Mouse (Mus musculus) neural tube, embryonic 14.5 days (tissue): ENCODE measurements around the gene Prrt1. TPM values are rescaled to one million over a fixed set of nuclear protein-coding genes. Genes with fewer than 3 reads are reported as not detected.
A peak's percentile ranks its signal among the peaks of the same experiment; 100 is the strongest.

ENCODE experiments used
- ATAC-seq: fragments of 200-750 bp; cut with Nextera tagmentation; 2 replicates; pipeline ENCODE4 v1.8.0; 2017; ENCODE audit warnings: low read depth, mild to moderate bottlenecking, moderate TSS enrichment, moderate library complexity
- H3K27ac ChIP-seq: fragments of 300-500 bp; sonication (generic); 2 replicates; pipeline ENCODE4 v1.5.1; 2014; ENCODE audit warnings: low read depth, mild to moderate bottlenecking, control low read depth, low read length, moderate library complexity, mixed read lengths
- H3K27me3 ChIP-seq: fragments of 300-500 bp; sonication (generic); 2 replicates; pipeline ENCODE4 v1.6.1; 2014; ENCODE audit warnings: low read length; ENCODE audit not compliant: control insufficient read depth, insufficient read depth
- H3K36me3 ChIP-seq: fragments of 300-500 bp; sonication (generic); 2 replicates; pipeline ENCODE4 v1.6.1; 2014; ENCODE audit warnings: low read length, mixed read lengths; ENCODE audit not compliant: control insufficient read depth, insufficient read depth
- H3K4me1 ChIP-seq: fragments of 300-500 bp; sonication (generic); 2 replicates; pipeline ENCODE4 v1.6.1; 2014; ENCODE audit warnings: low read length; ENCODE audit not compliant: control insufficient read depth, insufficient read depth
- H3K4me2 ChIP-seq: fragments of 300-500 bp; sonication (generic); 2 replicates; pipeline ENCODE4 v1.6.1; 2014; ENCODE audit warnings: mild to moderate bottlenecking, low read depth, low read length, control low read depth
- H3K4me3 ChIP-seq: fragments of 300-500 bp; sonication (generic); 2 replicates; pipeline ENCODE4 v1.5.1; 2014; ENCODE audit warnings: low read depth, low read length, control low read depth, mixed read lengths
- H3K9ac ChIP-seq: fragments of 300-500 bp; sonication (generic); replicated peaks from 2 replicates; pipeline ENCODE4 v1.6.1; 2014; ENCODE audit warnings: low read depth, mild to moderate bottlenecking, control low read depth, low read length, mixed read lengths
- H3K9me3 ChIP-seq: fragments of 300-500 bp; sonication (generic); 2 replicates; pipeline ENCODE4 v1.6.1; 2016; ENCODE audit warnings: low read length; ENCODE audit not compliant: control insufficient read depth
- WGBS: fragments of 180-500 bp; shearing (Covaris S2); extraction: QIAGEN DNeasy Blood & Tissue Kit; methylation state at CpG from one replicate; pipeline ENCODE4 v1.1.7; 2014; 5-methylcytosine and 5-hydroxymethylcytosine counted together
- polyA plus RNA-seq: library from polyadenylated mRNA; unstranded; fragments of >200 nt; fragmentation: Nextera tagmentation; extraction: Ambion mirVana; gene quantifications from 2 replicates; pipeline ENCODE4 v1.2.1, GENCODE M21; 2014

Prrt1 gene
- polyA plus RNA-seq, 1 experiment from 2014 or later, result 9.3 TPM

DNA sequence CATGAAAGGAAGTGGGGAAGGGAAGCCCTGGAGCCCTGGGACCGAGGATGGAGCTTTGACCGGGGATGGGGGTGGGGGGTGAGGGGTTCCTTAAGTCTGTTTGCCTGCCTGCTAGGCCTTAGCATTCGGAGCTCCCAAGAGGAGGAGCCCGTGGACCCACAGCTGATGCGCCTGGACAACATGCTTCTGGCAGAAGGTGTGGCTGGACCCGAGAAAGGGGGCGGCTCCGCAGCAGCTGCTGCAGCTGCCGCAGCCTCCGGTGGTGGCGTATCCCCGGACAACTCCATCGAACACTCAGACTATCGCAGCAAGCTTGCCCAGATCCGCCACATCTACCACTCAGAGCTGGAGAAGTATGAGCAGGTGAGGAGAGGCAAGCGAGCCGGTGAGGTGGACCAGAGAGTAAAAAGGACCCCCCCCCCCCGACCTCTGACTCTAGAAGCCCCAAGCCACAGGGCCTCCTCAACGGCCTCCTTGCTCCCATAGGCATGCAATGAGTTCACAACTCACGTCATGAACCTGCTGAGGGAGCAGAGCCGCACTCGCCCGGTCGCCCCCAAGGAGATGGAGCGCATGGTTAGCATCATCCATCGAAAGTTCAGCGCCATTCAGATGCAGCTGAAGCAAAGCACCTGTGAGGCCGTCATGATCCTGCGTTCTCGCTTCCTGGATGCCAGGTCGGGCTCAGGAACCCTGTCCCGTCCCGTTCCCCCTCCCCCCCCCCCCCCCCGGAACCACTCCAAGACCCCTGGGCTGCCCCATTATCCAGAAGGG is 35.4 kb upstream of the Prrt1 start:
- Histone ChIP-seq H3K27me3 (no peaks in the 10 kb centered on the region; the same call in 1 of the 2 replicates), H3K36me3 (peaks cover 11% of the 10 kb centered on the region; the same call in 1 of the 2 replicates), H3K9ac (peak overlapping the region; percentile 67), H3K9me3 (no peaks in the 10 kb centered on the region), H3K4me1 (peaks cover 30% of the 10 kb centered on the region), H3K4me3 (peak overlapping the region; percentile 64), H3K27ac (peak overlapping the region; percentile 57), H3K4me2 (peak overlapping the region; percentile 82)
- WGBS, result 48% methylated on average over 33 of the region's 34 CpGs
- no peak for ATAC-seq

DNA sequence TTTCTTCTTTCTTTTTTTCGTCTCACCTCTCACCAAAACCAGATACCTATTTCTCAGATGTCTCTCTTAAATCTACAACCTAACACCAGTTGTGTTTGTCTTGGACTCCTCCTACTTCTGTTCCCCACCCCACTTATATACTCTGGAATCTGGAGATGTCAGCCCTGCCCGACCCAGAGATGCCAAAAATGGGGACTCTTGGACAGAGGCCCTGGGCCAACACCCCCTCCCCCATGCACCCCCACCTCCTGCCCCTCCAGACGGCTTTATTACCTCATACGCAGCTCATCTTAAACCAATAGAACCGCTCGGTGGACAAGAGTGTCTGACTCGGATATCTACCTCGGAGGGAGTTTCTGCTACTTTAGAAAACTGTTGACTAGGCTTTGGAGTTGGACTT is 33.2 kb upstream of the Prrt1 start:
- ATAC-seq, result no peak
- Histone ChIP-seq H3K9me3 (no peaks in the 10 kb centered on the region), H3K27me3 (no peaks in the 10 kb centered on the region; the same call in 1 of the 2 replicates), H3K4me3 (no peak overlapping the region), H3K9ac (no peak overlapping the region), H3K4me1 (peaks cover 25% of the 10 kb centered on the region), H3K4me2 (no peak overlapping the region), H3K27ac (no peak overlapping the region), H3K36me3 (peaks cover 17% of the 10 kb centered on the region; the same call in 1 of the 2 replicates)
- 77% methylated on average over 8 of the region's 8 CpGs for WGBS

DNA sequence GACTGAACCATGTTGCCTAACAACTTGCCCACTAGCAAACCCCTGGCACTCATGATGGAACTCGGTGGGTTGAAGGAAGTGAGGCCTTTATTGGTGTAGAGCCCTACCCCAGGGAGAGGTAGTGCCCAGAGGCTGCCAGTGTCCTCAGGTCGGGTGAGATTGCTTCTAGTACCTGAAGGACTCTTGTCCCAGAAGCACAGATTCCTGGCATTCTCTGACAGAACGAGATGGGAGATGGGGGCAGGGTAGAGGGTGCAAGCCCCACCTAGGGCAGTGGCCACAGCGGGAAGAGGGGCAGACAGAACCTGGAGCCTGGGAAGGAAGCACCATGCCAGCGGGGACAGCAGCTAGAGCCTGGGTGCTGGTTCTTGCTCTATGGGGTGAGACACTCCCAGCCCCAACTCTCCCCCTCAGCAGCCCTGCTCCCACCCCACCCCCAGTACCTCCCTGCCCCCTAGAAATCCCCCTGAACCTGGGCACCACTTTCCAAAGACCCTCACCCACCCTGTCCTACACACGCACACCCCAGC is 31.7 kb upstream of the Prrt1 start, which contains the start of gene Ager:
Ager (plus strand) TSS at position 297 of the 530 bp plus-strand sequence.
- Histone ChIP-seq H3K4me1 (peaks cover 25% of the 10 kb centered on the region), H3K9ac (no peak within 1 kb of the TSS), H3K36me3 (peaks cover 20% of the 10 kb centered on the region; the same call in 1 of the 2 replicates), H3K9me3 (no peaks in the 10 kb centered on the region), H3K27ac (no peak within 1 kb of the TSS), H3K4me3 (no peak within 1 kb of the TSS), H3K27me3 (no peaks in the 10 kb centered on the region), H3K4me2 (no peak within 1 kb of the TSS)
- WGBS, result 22% methylated on average over 6 of the region's 6 CpGs
- no peak for ATAC-seq

DNA sequence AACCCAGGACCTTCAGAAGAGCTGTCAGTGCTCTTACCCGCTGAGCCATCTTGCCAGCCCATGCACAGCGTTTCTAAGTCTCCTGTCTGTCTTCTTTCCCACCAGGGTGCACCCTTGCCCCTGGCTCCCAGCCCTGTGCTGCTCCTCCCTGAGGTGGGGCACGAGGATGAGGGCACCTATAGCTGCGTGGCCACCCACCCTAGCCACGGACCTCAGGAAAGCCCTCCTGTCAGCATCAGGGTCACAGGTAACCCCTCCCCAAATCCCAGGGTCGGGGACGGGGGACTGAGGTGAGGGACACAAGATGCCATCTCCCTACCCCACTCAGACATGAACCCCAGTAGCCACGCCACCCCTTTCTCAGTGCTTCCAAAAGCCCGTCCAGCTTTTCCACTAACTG is 29.4 kb upstream of the Prrt1 start:
- H3K4me3 ChIP-seq, result no peak overlapping the region
- H3K27me3 ChIP-seq, result no peaks in the 10 kb centered on the region
- peaks cover 13% of the 10 kb centered on the region; the same call in 1 of the 2 replicates for H3K4me1 ChIP-seq
- 81% methylated on average over 9 of the region's 9 CpGs for WGBS
- H3K27ac ChIP-seq, result no peak overlapping the region
- H3K9me3 ChIP-seq, result no peaks in the 10 kb centered on the region
- no peak for ATAC-seq
- peaks cover 18% of the 10 kb centered on the region; the same call in 1 of the 2 replicates for H3K36me3 ChIP-seq
- no peak overlapping the region for H3K9ac ChIP-seq
- H3K4me2 ChIP-seq, result no peak overlapping the region

DNA sequence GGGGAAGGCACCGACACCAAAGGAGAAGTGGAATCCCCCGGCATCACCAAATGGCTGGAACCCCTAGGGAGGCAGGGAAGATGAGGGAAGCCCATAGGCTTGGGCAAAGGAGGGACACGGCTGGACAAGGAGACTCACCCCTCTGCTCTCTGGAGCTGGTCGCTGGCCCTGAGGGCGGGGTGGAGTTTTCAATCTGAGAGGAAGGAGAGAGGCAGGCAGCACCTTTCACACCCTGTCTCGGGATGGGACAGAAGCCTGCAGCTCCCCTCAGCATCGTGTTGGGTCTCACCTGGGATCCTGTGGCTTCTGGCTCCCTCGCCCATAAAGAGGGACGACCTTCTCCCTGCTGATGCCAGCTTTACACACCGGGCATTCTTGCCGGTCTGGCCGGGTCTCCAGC is 27.5 kb upstream of the Prrt1 start:
- no peaks in the 10 kb centered on the region for H3K27me3 ChIP-seq
- H3K4me2 ChIP-seq, result peak overlapping the region; percentile 89; the same call in 1 of the 2 replicates
- no peak for ATAC-seq
- WGBS, result 89% methylated on average over 12 of the region's 12 CpGs
- no peak overlapping the region for H3K4me3 ChIP-seq
- no peaks in the 10 kb centered on the region for H3K9me3 ChIP-seq
- no peak overlapping the region for H3K27ac ChIP-seq
- no peak overlapping the region for H3K9ac ChIP-seq
- H3K4me1 ChIP-seq, result peaks cover 18% of the 10 kb centered on the region
- peaks cover 8% of the 10 kb centered on the region; the same call in 1 of the 2 replicates for H3K36me3 ChIP-seq

DNA sequence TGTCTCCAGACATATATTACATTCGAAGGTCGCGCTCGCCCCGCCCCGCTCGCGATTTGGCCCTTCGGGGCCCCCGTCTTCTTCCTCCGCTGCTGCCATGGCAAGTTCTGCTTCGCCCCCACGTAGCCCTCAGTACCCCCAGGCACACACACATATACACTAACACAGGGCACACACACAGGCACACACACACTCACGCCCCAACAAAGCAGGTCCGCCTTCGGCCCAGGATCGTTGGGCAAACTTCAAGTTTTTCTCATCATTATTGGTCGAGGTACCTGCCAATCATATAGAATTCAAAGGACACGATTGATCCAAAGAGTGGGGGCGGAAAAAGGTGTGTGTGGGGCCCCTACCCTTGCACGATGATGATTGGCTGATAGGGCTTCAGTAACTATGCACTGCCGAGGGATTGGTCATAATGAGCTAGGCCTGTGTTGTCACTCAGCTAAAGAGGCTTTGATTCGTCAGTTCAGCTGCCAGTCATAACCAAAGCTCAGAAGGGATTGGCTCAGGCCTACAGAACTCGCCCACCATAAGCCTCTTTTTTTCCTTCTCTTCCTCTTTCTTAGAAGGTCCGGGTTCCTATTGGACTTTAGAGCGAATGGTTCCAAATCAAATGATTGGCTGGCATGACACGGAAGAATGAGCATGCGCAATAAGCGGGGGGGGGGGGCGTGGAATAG is 25.8 kb upstream of the Prrt1 start, which contains the start of gene Rnf5:
Rnf5 (minus strand) TSS at position 316 of the 686 bp plus-strand sequence.
- Histone ChIP-seq H3K4me2 (peak within 1 kb of the TSS; percentile 97), H3K36me3 (peaks cover 8% of the 10 kb centered on the region; the same call in 1 of the 2 replicates), H3K9me3 (no peaks in the 10 kb centered on the region), H3K9ac (peak within 1 kb of the TSS; percentile 96), H3K27ac (peak within 1 kb of the TSS; percentile 86), H3K4me1 (peaks cover 19% of the 10 kb centered on the region), H3K27me3 (no peaks in the 10 kb centered on the region), H3K4me3 (peak within 1 kb of the TSS; percentile 90)
- peak; percentile 94 for ATAC-seq
- WGBS, result under 1% methylated on average over 28 of the region's 30 CpGs

DNA sequence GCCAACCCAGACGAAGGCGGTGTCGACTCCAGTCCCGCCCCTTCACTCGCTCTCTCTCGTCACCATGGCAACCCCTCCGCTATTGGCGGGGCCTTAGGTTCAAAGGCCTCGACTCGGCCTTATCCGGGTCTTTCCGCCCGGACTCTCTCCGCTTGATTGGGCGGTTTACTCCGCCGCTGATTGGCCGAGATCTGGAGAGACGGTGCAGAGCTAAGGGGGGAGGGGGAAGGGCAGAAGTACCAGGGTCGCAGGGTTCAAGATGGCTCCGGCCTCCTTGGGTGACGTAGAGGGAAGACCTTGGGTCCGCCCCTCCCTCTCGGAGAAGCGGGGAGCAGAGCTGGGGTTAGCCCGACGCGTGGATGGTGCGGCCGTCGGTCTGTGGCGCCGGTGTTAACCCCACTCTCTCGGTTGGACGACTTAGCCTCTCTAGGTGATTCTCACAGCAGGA is 25.2 kb upstream of the Prrt1 start, which contains the start of gene Agpat1:
Agpat1 (plus strand) TSS at position 202 of the 448 bp plus-strand sequence.
- Histone ChIP-seq H3K4me1 (peaks cover 23% of the 10 kb centered on the region), H3K4me2 (peak within 1 kb of the TSS; percentile 97), H3K9ac (peak within 1 kb of the TSS; percentile 96), H3K36me3 (peaks cover 8% of the 10 kb centered on the region; the same call in 1 of the 2 replicates), H3K27ac (peak within 1 kb of the TSS; percentile 86), H3K4me3 (peak within 1 kb of the TSS; percentile 90), H3K27me3 (no peaks in the 10 kb centered on the region), H3K9me3 (no peaks in the 10 kb centered on the region)
- WGBS, result under 1% methylated on average over 35 of the region's 35 CpGs
- peak; percentile 86 for ATAC-seq

DNA sequence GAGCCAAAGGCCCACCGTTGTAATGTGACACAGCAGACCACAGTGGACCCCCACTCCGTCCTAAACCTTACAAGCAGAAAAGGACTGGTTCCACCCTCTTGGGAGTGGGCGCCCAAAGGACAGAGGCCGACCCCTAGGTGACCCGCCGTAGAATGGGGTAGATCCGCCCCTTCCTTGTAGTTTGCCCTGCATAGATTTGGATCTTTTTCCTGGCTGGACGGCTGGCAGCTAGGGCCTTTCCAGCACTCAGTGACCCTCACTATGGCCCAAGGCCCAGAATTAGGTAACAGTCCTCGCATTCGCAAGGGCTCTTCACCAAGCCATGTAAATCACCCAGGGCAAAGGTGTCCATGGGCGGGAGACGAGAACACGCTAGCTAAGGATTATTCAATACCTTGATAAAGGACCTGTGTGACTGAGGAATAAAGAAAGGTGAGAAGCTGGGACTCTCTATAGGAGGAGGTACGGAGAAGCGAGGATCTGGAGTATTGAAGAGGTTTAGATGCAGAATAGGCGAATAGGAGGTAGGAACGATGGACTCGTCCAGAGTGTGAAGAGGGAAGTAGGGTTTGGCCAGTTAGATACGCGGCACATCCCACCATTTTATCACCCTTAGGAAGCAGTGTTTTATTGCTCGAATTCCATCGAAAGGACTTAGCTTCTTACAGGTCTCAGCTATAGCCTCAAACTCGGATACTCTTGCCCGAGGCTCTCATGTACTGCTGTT is 24.7 kb upstream of the Prrt1 start:
- Histone ChIP-seq H3K9me3 (no peaks in the 10 kb centered on the region), H3K27me3 (no peaks in the 10 kb centered on the region), H3K4me3 (peak overlapping the region; percentile 90), H3K27ac (peak overlapping the region; percentile 86), H3K9ac (peak overlapping the region; percentile 96), H3K4me2 (peak overlapping the region; percentile 97), H3K4me1 (peaks cover 23% of the 10 kb centered on the region), H3K36me3 (peaks cover 8% of the 10 kb centered on the region; the same call in 1 of the 2 replicates)
- WGBS, result 9% methylated on average over 24 of the region's 24 CpGs
- ATAC-seq, result no peak
